Mouse (Mus musculus) intestine, postnatal 0 days (tissue): ENCODE results near the gene Fads1. TPM values are rescaled to one million over a fixed set of nuclear protein-coding genes. Genes with fewer than 3 reads are reported as not detected.
A peak's percentile ranks its signal among the peaks of the same experiment; 100 is the strongest.

Experiments used
- ATAC-seq: fragments of 200-750 bp; cut with Nextera tagmentation; 2 replicates; pipeline ENCODE4 v1.8.0; 2017; ENCODE audit warnings: mild to moderate bottlenecking, moderate TSS enrichment, moderate library complexity
- H3K27ac ChIP-seq: fragments of 300-500 bp; sonication (generic); 2 replicates; pipeline ENCODE4 v1.5.1; 2014; ENCODE audit warnings: mild to moderate bottlenecking, low read depth, low read length, moderate library complexity
- H3K27me3 ChIP-seq: fragments of 300-500 bp; sonication (generic); replicated peaks from 2 replicates; pipeline ENCODE4 v1.6.1; 2014; ENCODE audit warnings: low read length, mixed read lengths; ENCODE audit not compliant: control insufficient read depth, insufficient read depth
- H3K36me3 ChIP-seq: fragments of 300-500 bp; sonication (generic); 2 replicates; pipeline ENCODE4 v1.6.1; 2014; ENCODE audit warnings: mild to moderate bottlenecking, moderate library complexity; ENCODE audit not compliant: control insufficient read depth, insufficient read depth
- H3K4me1 ChIP-seq: fragments of 300-500 bp; sonication (generic); replicated peaks from 2 replicates; pipeline ENCODE4 v1.6.1; 2014; ENCODE audit warnings: antibody characterized with exemption, low read length, mixed read lengths; ENCODE audit not compliant: control insufficient read depth, insufficient read depth
- H3K4me2 ChIP-seq: fragments of 300-500 bp; sonication (generic); replicated peaks from 2 replicates; pipeline ENCODE4 v1.6.1; 2014; ENCODE audit warnings: low read depth, mild to moderate bottlenecking, moderate library complexity
- H3K4me3 ChIP-seq: fragments of 300-500 bp; sonication (generic); 2 replicates; pipeline ENCODE4 v1.5.1; 2014; ENCODE audit warnings: low read depth, low read length
- H3K9ac ChIP-seq: fragments of 300-500 bp; sonication (generic); 2 replicates; pipeline ENCODE4 v1.6.1; 2014; ENCODE audit warnings: mild to moderate bottlenecking, low read depth, low read length
- H3K9me3 ChIP-seq: fragments of 300-500 bp; sonication (generic); 2 replicates; pipeline ENCODE4 v1.6.1; 2016; ENCODE audit warnings: mixed run types; ENCODE audit not compliant: control insufficient read depth
- CTCF ChIP-seq: sonication (generic); IDR thresholded peaks from 2 replicates; pipeline ENCODE4 v1.5.1; 2016; ENCODE audit warnings: low read depth, mild to moderate bottlenecking, control low read depth, antibody characterized with exemption, moderate library complexity
- WGBS: fragments of 180-500 bp; shearing (Covaris S2); extraction: QIAGEN DNeasy Blood & Tissue Kit; methylation state at CpG from one replicate; pipeline ENCODE4 v1.1.7; 2014; 5-methylcytosine and 5-hydroxymethylcytosine counted together
- polyA plus RNA-seq: library from polyadenylated mRNA; unstranded; fragments of >200 nt; fragmentation: Nextera tagmentation; extraction: Ambion mirVana; gene quantifications from 2 replicates; pipeline ENCODE4 v1.2.1, GENCODE M21; 2015

Fads1 gene
- polyA plus RNA-seq, 1 experiment from 2014 or later, result 26.9 TPM

- TF ChIP-seq CTCF, result no peak
- Histone ChIP-seq H3K36me3 (peaks cover 14% of the 10 kb centered on the region; the same call in 1 of the 2 replicates), H3K9me3 (no peaks in the 10 kb centered on the region), H3K27me3 (no peaks in the 10 kb centered on the region), H3K4me2 (no peak overlapping the region), H3K4me1 (peaks cover 3% of the 10 kb centered on the region; the same call in 1 of the 2 replicates), H3K9ac (no peak overlapping the region), H3K27ac (no peak overlapping the region), H3K4me3 (no peak overlapping the region)
- no peak for ATAC-seq
- WGBS, result 52% methylated on average over 9 of the region's 9 CpGs
These were observed 49.8 kb downstream of the Fads1 start for GRCm38 (mm10) chr19:10232327-10233017.

GRCm38 (mm10) chr19:10235784-10236565, 53.3 kb downstream of the Fads1 start:
- Histone ChIP-seq H3K9ac (no peak overlapping the region), H3K4me1 (peaks cover 14% of the 10 kb centered on the region; the same call in 1 of the 2 replicates), H3K27ac (peak overlapping the region; percentile 60; the same call in 1 of the 2 replicates), H3K4me2 (peak overlapping the region; percentile 45), H3K27me3 (no peaks in the 10 kb centered on the region), H3K36me3 (peaks cover 5% of the 10 kb centered on the region; the same call in 1 of the 2 replicates), H3K9me3 (no peaks in the 10 kb centered on the region), H3K4me3 (no peak overlapping the region)
- ATAC-seq, result peak; percentile 84
- 26% methylated on average over 9 of the region's 9 CpGs for WGBS
- TF ChIP-seq CTCF, result no peak

GRCm38 (mm10) chr19:10238477-10238876, 55.8 kb downstream of the Fads1 start:
- Histone ChIP-seq H3K4me2 (peak overlapping the region; percentile 92), H3K36me3 (peaks cover 2% of the 10 kb centered on the region; the same call in 1 of the 2 replicates), H3K27ac (no peak overlapping the region; the same call in 1 of the 2 replicates), H3K27me3 (no peaks in the 10 kb centered on the region), H3K9me3 (no peaks in the 10 kb centered on the region), H3K4me3 (no peak overlapping the region), H3K9ac (no peak overlapping the region), H3K4me1 (peaks cover 14% of the 10 kb centered on the region; the same call in 1 of the 2 replicates)
- TF ChIP-seq CTCF, result no peak
- ATAC-seq, result no peak
- WGBS, result 40% methylated on average over 3 of the region's 3 CpGs

- Histone ChIP-seq H3K4me1 (peaks cover 14% of the 10 kb centered on the region; the same call in 1 of the 2 replicates), H3K9ac (no peak overlapping the region), H3K4me2 (peak overlapping the region; percentile 92), H3K36me3 (no peaks in the 10 kb centered on the region; the same call in 1 of the 2 replicates), H3K27ac (no peak overlapping the region), H3K9me3 (no peaks in the 10 kb centered on the region), H3K4me3 (peak overlapping the region; percentile 47), H3K27me3 (no peaks in the 10 kb centered on the region)
- WGBS, result 26% methylated on average over 2 of the region's 2 CpGs
- TF ChIP-seq CTCF, result no peak
- no peak for ATAC-seq
These were observed 56.7 kb downstream of the Fads1 start for GRCm38 (mm10) chr19:10239419-10239818.

- 1% methylated on average over 26 of the region's 26 CpGs for WGBS
- no peaks in the 10 kb centered on the region for H3K36me3 ChIP-seq
- no peak for ATAC-seq
- H3K27me3 ChIP-seq, result no peaks in the 10 kb centered on the region
- no peak for TF ChIP-seq CTCF
- peak overlapping the region; percentile 92 for H3K4me2 ChIP-seq
- no peaks in the 10 kb centered on the region for H3K9me3 ChIP-seq
- peak overlapping the region; percentile 47 for H3K4me3 ChIP-seq
- peak overlapping the region; percentile 52; the same call in 1 of the 2 replicates for H3K9ac ChIP-seq
- H3K27ac ChIP-seq, result no peak overlapping the region
- peaks cover 13% of the 10 kb centered on the region; the same call in 1 of the 2 replicates for H3K4me1 ChIP-seq
These were observed 57.4 kb downstream of the Fads1 start for GRCm38 (mm10) chr19:10239975-10240653.
